Mouse (Mus musculus) layer of hippocampus, postnatal 25 days (tissue): Measurements from ENCODE around the gene Unc13a. TPM values are rescaled to one million over a fixed set of nuclear protein-coding genes. Genes with fewer than 3 reads are reported as not detected.

Experiments
- DNase-seq, 2 experiments: peaks; one replicate each; pipeline ENCODE4 v3.0.0; 2022; ENCODE audit warnings: mixed read lengths in 2 of 2, low spot score in 1 of 2; ENCODE audit errors: extremely low spot score in 1 of 2
- total RNA-seq, 2 experiments: library from RNA; stranded (reverse); gene quantifications; 2 replicates each; pipeline ENCODE4 v1.2.3; 2021

Unc13a gene
- total RNA-seq, 2 experiments from 2014 or later: 235 to 291 TPM

GRCm38 (mm10) chr8:71628396-71629095 lies 43.0 kb downstream of the Unc13a start:
- DNase-seq: no peak

GRCm38 (mm10) chr8:71627265-71628099 lies 44.1 kb downstream of the Unc13a start:
- no peak for DNase-seq

- no peak for DNase-seq
Measured at GRCm38 (mm10) chr8:71626753-71627152, 44.8 kb downstream of the Unc13a start.

- DNase-seq: no peak
Measured at GRCm38 (mm10) chr8:71625088-71625487, 46.5 kb downstream of the Unc13a start.

- DNase-seq: no peak
Measured at GRCm38 (mm10) chr8:71619786-71620185, 51.8 kb downstream of the Unc13a start.

- no peak for DNase-seq
Measured at GRCm38 (mm10) chr8:71613418-71613817, 58.1 kb downstream of the Unc13a start.

GRCm38 (mm10) chr8:71612141-71612540 lies 59.4 kb downstream of the Unc13a start:
- DNase-seq: no peak

GRCm38 (mm10) chr8:71610822-71611651 lies 60.5 kb downstream of the Unc13a start, which contains the start of gene Colgalt1:
Gene Colgalt1 (plus strand): TSS chr8:71610998.
- peak; percentile 84 to 88 for DNase-seq

- DNase-seq: no peak
Measured at GRCm38 (mm10) chr8:71604021-71604420, 67.5 kb downstream of the Unc13a start.

GRCm38 (mm10) chr8:71602666-71603334 lies 68.8 kb downstream of the Unc13a start:
- peak in 1 of 2 experiments; percentile 16 for DNase-seq

GRCm38 (mm10) chr8:71601939-71602665 lies 69.5 kb downstream of the Unc13a start:
- DNase-seq: no peak

- no peak for DNase-seq
Measured at GRCm38 (mm10) chr8:71598841-71599240, 72.7 kb downstream of the Unc13a start.

- no peak for DNase-seq
Measured at GRCm38 (mm10) chr8:71598375-71598774, 73.2 kb downstream of the Unc13a start.

GRCm38 (mm10) chr8:71597451-71597850 lies 74.1 kb downstream of the Unc13a start, which contains the start of gene Fam129c:
Gene Fam129c (plus strand): TSS chr8:71597648.
- no peak for DNase-seq

GRCm38 (mm10) chr8:71596798-71597197 lies 74.8 kb downstream of the Unc13a start:
- DNase-seq: no peak

GRCm38 (mm10) chr8:71596384-71596783 lies 75.2 kb downstream of the Unc13a start:
- DNase-seq: no peak

- peak; percentile 89 to 96 for DNase-seq
Measured at GRCm38 (mm10) chr8:71595862-71596261, 75.7 kb downstream of the Unc13a start.

- no peak for DNase-seq
Measured at GRCm38 (mm10) chr8:71594324-71594722, 77.2 kb downstream of the Unc13a start.

- DNase-seq: no peak
Measured at GRCm38 (mm10) chr8:71593556-71594323, 77.8 kb downstream of the Unc13a start.
